ENCODE assay signal across 10 mouse cellular contexts in genomic region chr13:44977483-44978141, GRCm38 (mm10). TPM values are rescaled to one million over a fixed set of nuclear protein-coding genes. Genes with fewer than 3 reads are reported as not detected.
A peak's percentile ranks its signal among the peaks of the same experiment; 100 is the strongest.
DNase-seq lines count a peak whose midpoint lies in the region; ATAC-seq and TF ChIP-seq lines count a peak whose summit lies in the region.
"Had no signal": no experiment of that assay in that cellular context is flagged by ENCODE, and none has a peak within 500 bp of the region (broad histone marks: within the 10 kb centered on the region; RNA-seq: fewer than 3 reads in every experiment).

No protein-coding gene starts in this region.

- 86% methylated on average over 2 of the region's 2 CpGs for WGBS in kidney, adult 2 months
- WGBS in midbrain, embryonic 14.5 days = 65% methylated on average over 2 of the region's 2 CpGs

- ATAC-seq in midbrain, embryonic 14.5 days (ENCODE audit: low FRiP score, low TSS enrichment) = no peak
- no peak for ATAC-seq in erythroid progenitor cell, adult 5-6 weeks (replicated peaks; ENCODE audit: low FRiP score, poor library complexity, severe bottlenecking)

- no peak overlapping the region for H3K27ac ChIP-seq in kidney, adult 2 months (ENCODE audit: insufficient read depth, low read depth, low read length)
- peak overlapping the region; percentile 58 for H3K27ac ChIP-seq in midbrain, embryonic 14.5 days (replicated peaks; ENCODE audit: low read depth, low read length)

- H3K4me2 ChIP-seq in midbrain, embryonic 14.5 days (ENCODE audit: low read length) = no peak overlapping the region

- no peaks in the 10 kb centered on the region for H3K27me3 ChIP-seq in kidney, adult 2 months (replicated peaks; ENCODE audit: control insufficient read depth, insufficient read depth, low read length)
- no peaks in the 10 kb centered on the region for H3K27me3 ChIP-seq in midbrain, embryonic 14.5 days (ENCODE audit: control insufficient read depth, insufficient read depth, low read length)

- H3K36me3 ChIP-seq in kidney, adult 2 months (ENCODE audit: control insufficient read depth, insufficient read depth, low read length) = no peaks in the 10 kb centered on the region
- peaks cover 3% of the 10 kb centered on the region; the same call in 1 of the 2 replicates for H3K36me3 ChIP-seq in midbrain, embryonic 14.5 days (ENCODE audit: control insufficient read depth, insufficient read depth, low read length)

- no peaks in the 10 kb centered on the region for H3K4me1 ChIP-seq in kidney, adult 2 months (ENCODE audit: control insufficient read depth, insufficient read depth, low read length)
- H3K4me1 ChIP-seq in midbrain, embryonic 14.5 days (ENCODE audit: control insufficient read depth, insufficient read depth, low read length) = peaks cover 9% of the 10 kb centered on the region; the same call in 1 of the 2 replicates

- TF ChIP-seq CTCF in kidney, adult 2 months (conservative IDR thresholded peaks at IDR 0.05; ENCODE audit: insufficient read depth, insufficient read length, low read depth, low read length) = 0 out of 2 replicates have a peak, but pooled peaks have one; percentile 8

- no peak overlapping the region for H3K4me3 ChIP-seq in kidney, adult 2 months (ENCODE audit: insufficient read depth, low read depth, low read length)
- no peak overlapping the region for H3K4me3 ChIP-seq in midbrain, embryonic 14.5 days (replicated peaks; ENCODE audit: low read depth, low read length)

- no peak overlapping the region for H3K9ac ChIP-seq in midbrain, embryonic 14.5 days (replicated peaks; ENCODE audit: low read length)

- DNase-seq in kidney, adult 2 months = peak; percentile 26
- DNase-seq in kidney, adult 18-20 months = no peak
- DNase-seq in ES-CJ7 (ENCODE audit: low read depth, low spot score) = peak; percentile 19
- DNase-seq in embryo, embryonic 9.5 days (ENCODE audit: extremely low spot score) = peak; percentile 24
- peak; percentile 83 for DNase-seq in midbrain, embryonic 14.5 days
- no peak for DNase-seq in adrenal gland, postnatal 4 days (ENCODE audit: low spot score in 2 of 2)
- no peak for DNase-seq in layer of hippocampus, postnatal 25 days (ENCODE audit: extremely low spot score in 1 of 2, low spot score in 1 of 2)
- DNase-seq: adrenal gland, adult 8-10 months; thymus, postnatal 4 days had no signal

- TF ChIP-seq POLR2A in kidney, adult 2 months (IDR thresholded peaks at IDR 0.05; ENCODE audit: low read depth, low read length) = no peak

- no peaks in the 10 kb centered on the region for H3K9me3 ChIP-seq in midbrain, embryonic 14.5 days (ENCODE audit: control insufficient read depth, low read length)

RNA-seq across cellular contexts. Expression of gene Dtnbp1, which starts 24.3 kb away (rescaled TPM):
- 142 and 149 TPM in 2 replicates for polyA plus RNA-seq in kidney, adult 2 months (2012; rRNA removed)
- polyA plus RNA-seq in midbrain, embryonic 14.5 days (2014; fragmentation: Nextera tagmentation; extraction: Ambion mirVana) = 131 and 149 TPM in 2 replicates
- 10 to 100 TPM; 50.3 to 53.3 TPM for total RNA-seq in adrenal gland, postnatal 4 days (2021)
- total RNA-seq in erythroid progenitor cell, adult 5-6 weeks (2015; ENCODE audit: low replicate concordance) = 31.7 and 34.4 TPM in 2 replicates
- total RNA-seq in erythroid progenitor cell, adult 5-6 weeks (2017; ENCODE audit: low replicate concordance) = 14.3 and 17.6 TPM in 2 replicates
- 10 to 100 TPM; 76.9 to 78.4 TPM for total RNA-seq in layer of hippocampus, postnatal 25 days (2021)

Comparison
In these comparisons a context has a peak if more than half of its experiments do, and no peak if none do; other contexts are left out.
1. DNase-seq: peak in kidney, adult 2 months (single experiment), ES-CJ7 (single experiment), embryo, embryonic 9.5 days (single experiment) and midbrain, embryonic 14.5 days (single experiment); none in kidney, adult 18-20 months (single experiment), adrenal gland, postnatal 4 days (0 of 2) and layer of hippocampus, postnatal 25 days (0 of 2).